Mouse (Mus musculus) right cerebral cortex, postnatal 10 days (tissue): ENCODE measurements around the gene Fry.
A peak's percentile ranks its signal among the peaks of the same experiment; 100 is the strongest.

Experiments
- DNase-seq, 2 experiments: peaks; one replicate each; pipeline ENCODE4 v3.0.0; 2021; ENCODE audit warnings: low spot score in 2 of 2

Fry gene

DNA sequence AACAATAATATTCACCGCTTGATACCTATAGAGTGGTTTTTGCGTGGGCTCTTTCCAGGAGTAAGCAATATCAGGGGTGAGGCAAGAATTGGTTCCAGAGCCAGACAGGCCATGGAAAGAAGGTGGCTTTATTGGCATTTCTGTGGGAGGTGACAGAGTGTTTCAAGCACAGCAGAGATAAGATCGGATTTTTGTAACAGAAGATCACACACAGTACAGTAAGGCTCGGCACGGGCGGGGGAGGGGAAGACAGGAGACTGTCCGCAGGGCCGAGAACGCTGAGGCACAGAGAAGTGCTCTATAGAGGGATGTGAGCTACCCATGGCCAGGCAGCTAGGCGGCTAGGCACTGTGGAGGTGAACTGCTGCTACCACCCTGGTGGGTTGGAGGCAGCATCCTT, 53.1 kb downstream of the Fry start:
- no peak for DNase-seq

DNA sequence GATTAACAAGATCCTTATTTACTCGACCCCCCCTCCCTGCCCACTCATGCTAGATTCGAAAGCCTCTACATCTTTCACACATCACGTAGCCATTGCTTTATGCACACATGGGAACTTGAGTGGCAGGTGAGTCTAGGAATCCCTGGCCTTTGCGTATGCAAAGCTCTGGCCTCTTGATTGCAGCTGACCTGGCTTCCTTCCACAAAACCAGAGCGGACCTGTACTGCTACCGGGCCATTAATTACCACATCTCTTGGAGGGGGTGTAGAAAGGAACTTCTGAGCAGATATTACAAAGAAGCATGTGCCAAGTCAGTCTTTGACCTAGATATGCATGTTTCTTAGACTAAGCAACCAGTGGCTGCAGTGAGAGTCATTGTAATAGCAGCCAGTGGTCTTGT, 55.4 kb downstream of the Fry start:
- DNase-seq, result no peak

- no peak for DNase-seq
Measured at GRCm38 (mm10) chr5:150174950-150175349, 56.5 kb downstream of the Fry start.

GRCm38 (mm10) chr5:150176251-150177015, 58.0 kb downstream of the Fry start:
- DNase-seq, result no peak

DNA sequence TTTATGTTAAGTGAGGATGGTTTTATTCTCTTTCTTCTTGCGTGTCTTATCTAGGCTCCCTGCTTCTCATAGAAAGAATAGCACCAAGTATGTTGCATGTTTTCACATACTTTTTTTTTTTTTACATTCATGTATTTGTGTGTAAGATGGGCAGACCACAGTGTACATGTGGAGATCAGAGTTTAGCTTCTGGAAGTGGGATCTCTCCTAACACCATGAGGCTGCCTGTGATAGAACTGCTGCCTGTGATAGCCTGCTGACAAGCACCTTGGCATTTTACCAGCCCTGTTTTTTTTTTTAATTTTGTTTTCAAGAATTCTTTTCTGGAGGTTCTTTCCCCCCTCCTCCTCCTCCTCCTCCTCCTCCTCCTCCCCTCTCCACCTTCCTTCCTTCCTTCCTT, 59.3 kb downstream of the Fry start:
- no peak for DNase-seq

- DNase-seq, result no peak
Measured at GRCm38 (mm10) chr5:150178194-150178801, 59.9 kb downstream of the Fry start.

DNA sequence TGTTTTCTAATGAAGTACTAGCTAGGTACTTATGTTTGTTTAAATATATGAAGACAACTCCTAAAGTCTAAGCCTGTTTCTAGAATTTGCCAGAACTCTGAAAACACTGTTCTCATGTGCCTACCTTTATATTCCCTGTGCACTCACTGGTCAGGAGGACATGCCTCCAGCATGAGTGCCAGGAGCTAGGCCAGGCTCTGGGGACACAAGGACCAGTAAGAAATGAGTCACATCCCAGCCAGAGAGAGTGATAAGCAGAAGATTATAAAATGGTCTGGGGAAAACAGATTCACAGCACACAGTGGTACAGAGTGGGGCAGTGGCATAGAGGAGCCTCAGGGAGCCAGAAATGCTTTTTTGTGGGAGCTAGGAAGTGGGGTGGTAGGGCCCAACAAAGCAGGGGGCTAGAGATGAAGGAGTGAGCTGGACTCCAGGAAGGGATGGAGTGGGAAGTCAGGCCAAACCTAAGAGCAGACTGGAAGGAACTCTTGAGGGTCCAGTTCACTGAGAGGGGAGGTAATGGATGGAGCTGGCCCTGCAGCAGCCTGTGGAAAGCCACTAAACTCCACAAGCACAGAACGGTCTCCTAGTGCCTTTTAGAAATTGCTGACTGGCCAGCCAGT, 62.7 kb downstream of the Fry start:
- DNase-seq, result no peak

GRCm38 (mm10) chr5:150184959-150185358, 66.5 kb downstream of the Fry start:
- DNase-seq, result no peak

DNA sequence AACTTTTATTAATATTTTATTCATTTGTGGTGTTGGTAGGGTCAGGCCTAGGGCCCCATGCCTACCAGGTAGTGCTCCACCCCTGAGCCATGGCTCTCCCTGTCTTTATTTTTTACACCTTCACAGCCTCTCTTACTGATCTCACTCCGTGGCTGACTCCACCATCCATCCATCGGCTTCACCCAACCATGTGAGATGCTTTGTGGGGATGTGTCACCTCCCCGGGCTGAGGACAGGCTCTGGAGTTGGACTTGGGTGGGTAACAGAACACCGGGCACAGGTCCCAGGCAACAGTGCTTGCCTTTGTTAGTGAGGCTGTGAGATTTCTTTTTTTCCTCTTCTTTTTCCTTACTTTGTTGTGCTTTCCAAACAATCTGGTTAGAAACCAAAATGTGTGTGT, 67.7 kb downstream of the Fry start:
- DNase-seq, result no peak

DNA sequence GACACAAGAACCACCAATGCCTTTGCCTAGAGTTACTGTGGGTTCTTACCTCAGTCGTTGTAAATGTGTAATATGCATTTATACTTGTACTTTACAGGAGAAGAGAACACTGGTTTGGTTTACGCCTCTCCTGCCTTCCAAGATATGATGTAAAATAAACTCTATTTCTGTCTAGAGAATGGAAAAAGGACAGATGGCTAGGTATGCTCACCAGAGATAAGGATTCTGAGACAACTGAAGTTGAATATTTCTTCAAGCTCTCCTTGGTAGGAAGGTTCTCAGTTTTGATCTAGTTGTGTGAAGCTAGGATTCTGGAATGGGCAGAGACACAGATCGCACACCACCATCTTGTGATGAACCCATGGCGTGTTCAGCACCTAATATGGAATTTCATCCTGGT, 68.2 kb downstream of the Fry start:
- DNase-seq, result no peak

- DNase-seq, result no peak
Measured at GRCm38 (mm10) chr5:150188031-150188430, 69.6 kb downstream of the Fry start.

DNA sequence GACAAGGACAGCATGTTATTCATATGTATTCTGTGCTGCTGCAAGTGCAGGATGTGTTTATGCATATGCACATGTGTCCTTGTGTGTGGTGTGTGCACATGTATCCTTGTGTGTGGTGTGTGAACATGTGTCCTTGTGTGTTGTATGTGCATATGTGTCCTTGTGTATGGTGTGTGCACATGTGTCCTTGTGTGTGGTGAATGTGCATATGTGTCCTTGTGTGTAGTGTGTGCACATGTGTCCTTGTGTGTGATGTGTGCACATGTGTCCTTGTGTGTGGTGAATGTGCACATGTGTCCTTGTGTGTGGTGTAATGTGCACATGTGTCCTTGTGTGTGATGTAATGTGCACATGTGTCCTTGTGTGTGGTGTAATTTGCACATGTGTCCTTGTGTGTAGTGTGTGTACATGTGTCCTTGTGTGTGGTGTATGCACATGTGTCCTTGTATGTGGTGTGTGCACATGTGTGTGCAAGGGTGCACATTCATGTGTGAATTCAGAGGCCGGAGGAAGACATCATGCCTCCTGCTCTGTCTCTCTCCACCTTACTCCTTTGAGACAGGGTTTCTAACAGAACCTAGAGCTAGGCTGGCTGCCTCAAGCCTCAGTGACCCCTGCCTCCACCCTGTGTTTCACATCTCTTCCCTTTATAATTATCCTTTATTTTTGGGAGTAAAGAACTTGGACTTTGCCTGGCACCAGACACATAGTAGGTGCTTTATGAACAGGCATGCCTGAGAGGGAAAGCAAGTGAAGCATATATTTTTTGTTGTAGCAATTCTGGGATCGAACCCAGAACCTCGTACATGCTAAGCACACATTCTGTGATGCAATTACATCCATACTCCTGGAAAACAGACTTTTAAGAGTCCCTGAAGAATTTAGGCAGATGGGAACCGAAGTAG, 72.3 kb downstream of the Fry start:
- DNase-seq, result no peak

- DNase-seq, result peak; percentile 87 to 88
Measured at GRCm38 (mm10) chr5:150195514-150196210, 77.2 kb downstream of the Fry start.

DNA sequence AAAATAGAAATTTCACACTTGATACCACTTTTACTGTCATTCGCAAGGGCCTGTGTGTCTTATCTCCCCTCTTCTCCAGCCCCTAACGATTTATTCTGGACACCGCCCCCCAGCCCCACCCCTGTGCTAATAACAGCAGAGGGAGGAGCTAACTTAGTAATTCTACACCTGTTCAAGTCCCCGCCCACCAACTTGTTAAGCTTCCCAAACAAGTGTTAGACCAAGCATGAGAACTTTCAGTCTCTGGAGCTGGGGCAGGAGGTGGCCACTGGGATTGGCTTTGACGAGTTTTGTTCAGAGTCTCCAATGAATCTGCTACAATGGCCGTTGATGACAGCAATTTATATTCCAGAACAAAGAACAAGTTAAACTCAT, 77.8 kb downstream of the Fry start:
- no peak for DNase-seq

GRCm38 (mm10) chr5:150196881-150197311, 78.5 kb downstream of the Fry start:
- DNase-seq, result no peak

DNA sequence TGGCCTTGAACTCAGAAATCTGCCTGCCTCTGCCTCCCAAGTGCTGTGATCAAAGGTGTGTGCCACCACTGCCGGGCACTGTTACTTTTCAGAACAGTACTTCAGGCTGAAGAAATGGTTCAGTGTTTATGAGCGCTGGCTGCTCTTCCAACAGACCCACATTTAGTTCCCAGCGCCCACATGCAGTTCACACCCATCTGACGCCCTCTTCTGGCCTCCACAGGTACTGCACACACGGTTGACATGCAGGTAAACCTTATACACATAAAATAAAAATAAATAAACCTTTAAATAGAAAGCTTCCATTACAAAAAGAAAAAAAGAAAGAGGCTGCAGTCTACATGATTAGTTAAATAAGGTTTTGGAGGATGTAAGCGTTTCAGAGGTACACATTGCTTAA, 88.3 kb downstream of the Fry start:
- no peak for DNase-seq

DNA sequence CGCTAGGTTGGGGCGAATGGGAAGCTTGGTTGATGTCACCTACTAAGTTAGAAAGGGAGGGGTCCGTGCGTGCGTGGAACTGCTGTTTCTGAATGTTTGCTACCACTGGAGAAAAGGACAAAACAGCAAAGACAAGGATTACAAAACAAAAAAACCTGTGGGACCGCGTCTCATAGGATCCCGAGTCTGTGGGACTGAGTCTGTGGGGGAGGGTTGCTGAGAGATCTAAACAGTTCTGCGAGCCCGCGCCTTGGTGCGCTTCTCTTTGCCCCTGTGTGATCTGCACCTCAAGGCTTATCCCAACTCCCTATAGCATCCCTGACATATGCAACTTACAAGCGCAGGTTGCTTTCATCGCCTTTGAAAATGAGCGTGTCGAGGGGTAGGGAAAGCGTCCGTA, 89.2 kb downstream of the Fry start:
- DNase-seq, result no peak

DNA sequence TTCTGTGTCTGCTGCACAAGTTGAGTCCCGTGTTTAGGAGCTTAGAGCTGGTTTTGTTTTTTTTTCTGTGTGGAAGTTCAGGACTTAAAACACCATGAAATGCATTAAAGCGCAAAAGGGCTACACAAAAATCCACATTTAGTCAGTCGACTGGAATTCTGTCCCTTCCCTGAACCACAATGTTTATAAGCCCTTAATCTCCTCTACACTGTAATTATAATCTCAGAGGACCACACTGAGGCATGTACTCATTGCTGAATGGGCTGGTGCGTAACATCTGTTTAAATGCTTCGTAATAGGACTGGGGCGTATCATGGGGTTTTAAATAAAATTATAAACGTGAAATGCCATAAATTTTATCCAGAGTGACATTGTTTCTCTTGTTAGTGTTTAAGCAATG, 89.6 kb downstream of the Fry start:
- no peak for DNase-seq

GRCm38 (mm10) chr5:150214081-150214480, 95.6 kb downstream of the Fry start:
- no peak for DNase-seq

- DNase-seq, result no peak
Measured at GRCm38 (mm10) chr5:150216066-150216465, 97.6 kb downstream of the Fry start.

DNA sequence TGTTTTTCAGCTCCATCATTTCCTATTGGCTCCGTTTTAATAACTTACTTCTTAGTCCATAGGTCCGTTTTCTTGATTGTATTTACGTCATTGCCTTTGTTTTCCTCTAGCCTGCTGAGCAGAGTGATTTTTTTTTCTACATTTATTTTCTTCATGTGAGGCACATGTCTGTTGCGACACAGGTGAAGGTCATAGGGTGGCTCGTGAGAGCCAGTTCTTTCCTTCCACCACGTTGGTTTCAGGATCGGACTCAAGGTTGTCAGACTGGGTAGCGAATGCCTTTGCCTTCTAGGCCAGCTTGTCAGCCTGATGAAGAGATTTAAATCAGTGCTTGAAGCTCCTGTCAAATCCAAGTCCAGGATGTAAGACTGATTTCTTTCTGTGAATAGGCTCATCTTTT, 101.0 kb downstream of the Fry start:
- DNase-seq, result no peak

- DNase-seq, result peak in 1 of 2 experiments; percentile 51
Measured at GRCm38 (mm10) chr5:150220333-150220732, 101.9 kb downstream of the Fry start.
